Mouse (Mus musculus) CH12.LX (cell line): ENCODE measurements around the gene Ap1ar.

Experiments
- CHD2 ChIP-seq: IDR thresholded peaks from 2 replicates; pipeline ENCODE4 v1.6.1; 2011; ENCODE audit warnings: low read length, improper control_type of control experiment
- CTCF ChIP-seq, 2 experiments: IDR thresholded peaks in 1 of 2; conservative IDR thresholded peaks in 1 of 2; 2 replicates each; pipeline ENCODE4 v1.5.1; 2011 to 2012; ENCODE audit warnings: low read depth in 2 of 2, low read length in 2 of 2, improper control_type of control experiment in 1 of 2, inconsistent platforms in 1 of 2, mild to moderate bottlenecking in 1 of 2, moderate library complexity in 1 of 2
- EP300 ChIP-seq: IDR thresholded peaks from 2 replicates; pipeline ENCODE4 v1.6.1; 2011; ENCODE audit warnings: low read length, improper control_type of control experiment
- GABPA ChIP-seq: IDR thresholded peaks from 2 replicates; pipeline ENCODE4 v1.6.1; 2012; ENCODE audit warnings: low read depth, low read length, improper control_type of control experiment, inconsistent platforms; ENCODE audit not compliant: insufficient replicate concordance
- MAX ChIP-seq: IDR thresholded peaks from 2 replicates; pipeline ENCODE4 v1.6.1; 2011; ENCODE audit warnings: low read length, improper control_type of control experiment
- POLR2AphosphoS2 ChIP-seq: IDR thresholded peaks from 2 replicates; pipeline ENCODE4 v1.6.1; 2011; ENCODE audit warnings: low read depth, low read length, improper control_type of control experiment
- RAD21 ChIP-seq: IDR thresholded peaks from 2 replicates; pipeline ENCODE4 v1.6.1; 2011; ENCODE audit warnings: low read depth, mild to moderate bottlenecking, low read length, improper control_type of control experiment, moderate library complexity
- SIN3A ChIP-seq: IDR thresholded peaks from 2 replicates; pipeline ENCODE4 v1.6.1; 2012; ENCODE audit warnings: low read length, improper control_type of control experiment, inconsistent platforms
- SMC3 ChIP-seq: IDR thresholded peaks from 2 replicates; pipeline ENCODE4 v1.6.1; 2011; ENCODE audit warnings: low read depth, low read length, improper control_type of control experiment
- TBP ChIP-seq: conservative IDR thresholded peaks from 2 replicates; pipeline ENCODE4 v1.6.1; 2011; ENCODE audit warnings: low read depth, low read length, improper control_type of control experiment
- ZC3H11A ChIP-seq: IDR thresholded peaks from 2 replicates; pipeline ENCODE4 v1.6.1; 2012; ENCODE audit warnings: low read depth, mild to moderate bottlenecking, inconsistent platforms, low read length, improper control_type of control experiment
- ZNF384 ChIP-seq: IDR thresholded peaks from 2 replicates; pipeline ENCODE4 v1.6.1; 2012; ENCODE audit warnings: low read depth, low read length, improper control_type of control experiment, inconsistent platforms

GRCm38 (mm10) chr3:127848088-127848808, 10.9 kb upstream of the Ap1ar start:
- no peak for TF ChIP-seq CHD2
- no peak for TF ChIP-seq CTCF (conservative IDR thresholded peaks at IDR 0.05 in 1 of 2, IDR thresholded peaks at IDR 0.05 in 1 of 2; ENCODE audit: low read depth in 2 of 2, low read length in 2 of 2)
- no peak for TF ChIP-seq EP300
- no peak for TF ChIP-seq SMC3
- no peak for TF ChIP-seq MAX
- TF ChIP-seq ZC3H11A = no peak
- no peak for TF ChIP-seq TBP
- no peak for TF ChIP-seq ZNF384
- no peak for TF ChIP-seq GABPA
- TF ChIP-seq RAD21 = no peak
- TF ChIP-seq POLR2AphosphoS2 = no peak
- TF ChIP-seq SIN3A = no peak
